ENCODE assay signal across 27 mouse cellular contexts in the genomic region with DNA sequence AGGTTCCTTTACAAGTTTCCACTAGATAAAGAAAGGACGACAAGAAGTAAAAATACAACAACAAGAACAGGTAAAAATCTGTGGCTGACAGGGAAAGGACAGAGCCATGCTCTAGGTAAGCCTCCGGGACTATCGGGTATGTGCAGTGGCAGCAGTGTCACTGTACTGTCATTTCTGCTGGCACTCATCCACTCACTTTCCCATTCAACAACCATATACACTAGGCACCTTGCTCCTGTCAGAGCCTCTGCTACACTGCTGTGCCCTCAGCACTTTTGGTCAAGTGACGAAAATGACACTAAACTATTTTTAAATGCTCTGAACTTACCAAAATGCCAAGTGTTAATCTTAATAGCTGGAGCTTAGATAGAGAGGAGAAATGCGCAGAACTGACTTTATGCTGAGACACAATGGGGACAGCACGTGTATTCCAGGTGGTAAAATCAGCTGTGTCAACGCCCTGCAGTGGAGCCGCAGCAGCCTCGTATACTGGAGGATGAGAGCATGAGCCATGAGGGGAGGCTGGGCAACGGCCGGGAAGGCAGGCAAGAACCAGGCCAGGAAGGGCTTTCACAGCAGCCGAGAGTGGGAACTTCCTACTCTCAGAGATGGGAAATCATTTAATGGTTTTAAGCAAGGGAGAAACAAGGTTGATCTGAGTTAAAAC.
DNase-seq lines count a peak whose midpoint lies in the region; ATAC-seq and TF ChIP-seq lines count a peak whose summit lies in the region.
"Had no signal": no experiment of that assay in that cellular context is flagged by ENCODE, and none has a peak within 500 bp of the region (broad histone marks: within the 10 kb centered on the region; RNA-seq: fewer than 3 reads in every experiment).

No protein-coding gene starts in this region.

- intact Hi-C loops in heart, adult 2 months (cut with DNase I): no loop called here
- intact Hi-C loops in heart, postnatal 14 days (cut with DNase I): no loop called here
- intact Hi-C loops in heart, postnatal 36 days (cut with DNase I): no loop called here
- intact Hi-C loops in heart, postnatal 10 days (cut with DNase I): no loop called here

- no peak overlapping the region for H3K4me3 ChIP-seq in heart, adult 2 months
- H3K4me3 ChIP-seq in heart, embryonic 14.5 days (ENCODE audit: control insufficient read depth in 1 of 2, insufficient read depth in 1 of 2, low read depth in 1 of 2, low read length in 2 of 2): no peak overlapping the region
- no peak overlapping the region for H3K4me3 ChIP-seq in heart, postnatal 0 days (ENCODE audit: low read depth, low read length)
- H3K4me3 ChIP-seq: forebrain, embryonic 10.5 days; forebrain, embryonic 13.5 days had no signal

- H3K27ac ChIP-seq in heart, adult 2 months: peak overlapping the region; percentile 20; the same call in 1 of the 2 replicates
- H3K27ac ChIP-seq in heart, embryonic 14.5 days (replicated peaks in 1 of 2; ENCODE audit: control insufficient read depth in 1 of 2, insufficient read depth in 1 of 2, low read depth in 2 of 2, low read length in 2 of 2): peak overlapping the region; percentile 49
- peak overlapping the region; percentile 72 for H3K27ac ChIP-seq in heart, postnatal 0 days (ENCODE audit: low read depth)
- H3K27ac ChIP-seq: forebrain, embryonic 10.5 days; forebrain, embryonic 13.5 days; hindbrain, embryonic 14.5 days; hindbrain, postnatal 0 days had no signal

- no peak for DNase-seq in heart, adult 2 months
- no peak for DNase-seq in heart, adult 18-20 months
- no peak for DNase-seq in heart, postnatal 14 days
- peak; percentile 68 for DNase-seq in heart, postnatal 0 days (ENCODE audit: low spot score)
- DNase-seq in heart, postnatal 36 days: no peak
- peak; percentile 8 to 20 for DNase-seq in heart, postnatal 10 days
- no peak for DNase-seq in kidney, adult 9 months
- DNase-seq: adrenal gland, postnatal 10 days; adrenal gland, postnatal 36 days; B cell, adult 2 months; cerebellum, adult 18-20 months; cerebellum, adult 9-10 months; cerebellum, postnatal 14 days; gastrocnemius, postnatal 10 days; gastrocnemius, postnatal 36 days; kidney, adult 18-20 months had no signal

- H3K9ac ChIP-seq in heart, adult 2 months (ENCODE audit: low read depth, low read length): no peak overlapping the region
- no peak overlapping the region for H3K9ac ChIP-seq in heart, embryonic 14.5 days (ENCODE audit: low read length)
- H3K9ac ChIP-seq in heart, postnatal 0 days (replicated peaks; ENCODE audit: low read depth, low read length): no peak overlapping the region
- H3K9ac ChIP-seq: forebrain, embryonic 13.5 days; hindbrain, embryonic 14.5 days had no signal

- peak; percentile 61 for ATAC-seq in heart, embryonic 14.5 days (ENCODE audit: insufficient number of reproducible peaks, insufficient read depth, low FRiP score, low read depth)
- ATAC-seq in heart, postnatal 0 days (ENCODE audit: insufficient read depth, low read depth): peak; percentile 78
- ATAC-seq: forebrain, embryonic 13.5 days; forebrain, embryonic 16.5 days; hindbrain, postnatal 0 days; inflammation-experienced regulatory T-cells, adult 6 months; intestine, embryonic 16.5 days; Patski had no signal

- WGBS in heart, adult 2 months: 53% methylated on average over 12 of the region's 12 CpGs
- WGBS in heart, embryonic 14.5 days: 49% methylated on average over 12 of the region's 12 CpGs
- 34% methylated on average over 12 of the region's 12 CpGs for WGBS in heart, postnatal 0 days

- no peaks in the 10 kb centered on the region for H3K79me2 ChIP-seq in heart, adult 2 months (replicated peaks; ENCODE audit: control insufficient read depth, insufficient read depth, low read length)

- no peak for TF ChIP-seq POLR2A in heart, adult 2 months (IDR thresholded peaks at IDR 0.05; ENCODE audit: insufficient read depth, low read depth, low read length)

- no peaks in the 10 kb centered on the region for H3K9me3 ChIP-seq in heart, embryonic 14.5 days (ENCODE audit: control insufficient read depth, low read length)
- no peaks in the 10 kb centered on the region for H3K9me3 ChIP-seq in heart, postnatal 0 days (replicated peaks; ENCODE audit: control insufficient read depth, low read length)
- H3K9me3 ChIP-seq: forebrain, embryonic 10.5 days; forebrain, embryonic 13.5 days; G1E had no signal

- H3K4me1 ChIP-seq in heart, adult 2 months (ENCODE audit: control insufficient read depth, insufficient read depth, low read length): peaks cover 8% of the 10 kb centered on the region; the same call in 1 of the 2 replicates
- peaks cover 4 to 26% of the 10 kb centered on the region in 2 experiments; a peak in 3 of 4 replicates for H3K4me1 ChIP-seq in heart, embryonic 14.5 days (ENCODE audit: control insufficient read depth in 2 of 2, insufficient read depth in 2 of 2, low read length in 2 of 2)
- 0 out of 2 replicates have a peak, but pooled peaks cover 5% of the 10 kb centered on the region for H3K4me1 ChIP-seq in heart, postnatal 0 days (ENCODE audit: control insufficient read depth, insufficient read depth)
- H3K4me1 ChIP-seq: forebrain, embryonic 10.5 days; forebrain, embryonic 13.5 days had no signal

- H3K36me3 ChIP-seq in heart, adult 2 months (ENCODE audit: control insufficient read depth, insufficient read depth, low read length): peaks cover 19% of the 10 kb centered on the region; the same call in 1 of the 2 replicates
- peaks cover 51% of the 10 kb centered on the region for H3K36me3 ChIP-seq in heart, embryonic 14.5 days (ENCODE audit: control insufficient read depth, insufficient read depth, low read length)
- H3K36me3 ChIP-seq in heart, postnatal 0 days (replicated peaks; ENCODE audit: control insufficient read depth, insufficient read depth, low read length): peaks cover 34% of the 10 kb centered on the region
- H3K36me3 ChIP-seq: G1E had no signal

- TF ChIP-seq CTCF in heart, adult 2 months (IDR thresholded peaks at IDR 0.05): no peak
- no peak for TF ChIP-seq CTCF in heart, postnatal 0 days (IDR thresholded peaks at IDR 0.05; ENCODE audit: low read depth)

- no peak overlapping the region for H3K4me2 ChIP-seq in heart, embryonic 14.5 days (ENCODE audit: low read length)
- H3K4me2 ChIP-seq in heart, postnatal 0 days (ENCODE audit: low read depth, low read length): no peak overlapping the region
- H3K4me2 ChIP-seq: forebrain, embryonic 13.5 days; hindbrain, embryonic 14.5 days had no signal

- no peak for TF ChIP-seq EP300 in heart, adult 2 months (IDR thresholded peaks at IDR 0.05; ENCODE audit: insufficient read depth, low read depth, low read length)
- TF ChIP-seq EP300 in heart, postnatal 0 days (IDR thresholded peaks at IDR 0.05; ENCODE audit: low read depth): no peak

- no peaks in the 10 kb centered on the region for H3K27me3 ChIP-seq in heart, adult 2 months (ENCODE audit: control insufficient read depth, insufficient read depth, low read length)
- no peaks in the 10 kb centered on the region for H3K27me3 ChIP-seq in heart, embryonic 14.5 days (ENCODE audit: control insufficient read depth, insufficient read depth, low read length)
- H3K27me3 ChIP-seq in heart, postnatal 0 days (ENCODE audit: control insufficient read depth, insufficient read depth, low read length): no peaks in the 10 kb centered on the region
- H3K27me3 ChIP-seq: CH12.LX; forebrain, embryonic 13.5 days; Patski had no signal

Comparison
In these comparisons a context has a peak if more than half of its experiments do, and no peak if none do; other contexts are left out.
1. DNase-seq: peak in heart, postnatal 0 days (single experiment) and heart, postnatal 10 days (2 of 2); none in heart, adult 2 months (0 of 2), heart, adult 18-20 months (0 of 2), heart, postnatal 14 days (0 of 2), heart, postnatal 36 days (0 of 2) and kidney, adult 9 months (single experiment).
2. H3K27ac ChIP-seq: peak in every context shown above with its lines; median percentile 72 in heart, postnatal 0 days; 49 in heart, embryonic 14.5 days; 20 in heart, adult 2 months.